Mouse (Mus musculus) neural tube, embryonic 14.5 days (tissue): ENCODE measurements at regions not wholly inside any gene's neighbourhood (a gene's known extent, or its start where the extent isn't known, plus 50 kb on each side); places are given as distances from the start of the nearest gene placed in this dataset.

ENCODE experiments used
- ATAC-seq: fragments of 200-750 bp; cut with Nextera tagmentation; 2 replicates; pipeline ENCODE4 v1.8.0; 2017; ENCODE audit warnings: low read depth, mild to moderate bottlenecking, moderate TSS enrichment, moderate library complexity
- H3K27ac ChIP-seq: fragments of 300-500 bp; sonication (generic); 2 replicates; pipeline ENCODE4 v1.5.1; 2014; ENCODE audit warnings: low read depth, mild to moderate bottlenecking, control low read depth, low read length, moderate library complexity, mixed read lengths
- H3K27me3 ChIP-seq: fragments of 300-500 bp; sonication (generic); 2 replicates; pipeline ENCODE4 v1.6.1; 2014; ENCODE audit warnings: low read length; ENCODE audit not compliant: control insufficient read depth, insufficient read depth
- H3K36me3 ChIP-seq: fragments of 300-500 bp; sonication (generic); 2 replicates; pipeline ENCODE4 v1.6.1; 2014; ENCODE audit warnings: low read length, mixed read lengths; ENCODE audit not compliant: control insufficient read depth, insufficient read depth
- H3K4me1 ChIP-seq: fragments of 300-500 bp; sonication (generic); 2 replicates; pipeline ENCODE4 v1.6.1; 2014; ENCODE audit warnings: low read length; ENCODE audit not compliant: control insufficient read depth, insufficient read depth
- H3K4me2 ChIP-seq: fragments of 300-500 bp; sonication (generic); 2 replicates; pipeline ENCODE4 v1.6.1; 2014; ENCODE audit warnings: mild to moderate bottlenecking, low read depth, low read length, control low read depth
- H3K4me3 ChIP-seq: fragments of 300-500 bp; sonication (generic); 2 replicates; pipeline ENCODE4 v1.5.1; 2014; ENCODE audit warnings: low read depth, low read length, control low read depth, mixed read lengths
- H3K9ac ChIP-seq: fragments of 300-500 bp; sonication (generic); replicated peaks from 2 replicates; pipeline ENCODE4 v1.6.1; 2014; ENCODE audit warnings: low read depth, mild to moderate bottlenecking, control low read depth, low read length, mixed read lengths
- H3K9me3 ChIP-seq: fragments of 300-500 bp; sonication (generic); 2 replicates; pipeline ENCODE4 v1.6.1; 2016; ENCODE audit warnings: low read length; ENCODE audit not compliant: control insufficient read depth
- WGBS: fragments of 180-500 bp; shearing (Covaris S2); extraction: QIAGEN DNeasy Blood & Tissue Kit; methylation state at CpG from one replicate; pipeline ENCODE4 v1.1.7; 2014; 5-methylcytosine and 5-hydroxymethylcytosine counted together

- no peaks in the 10 kb centered on the region for H3K9me3 ChIP-seq
- no peak overlapping the region for H3K27ac ChIP-seq
- peaks cover 9% of the 10 kb centered on the region; the same call in 1 of the 2 replicates for H3K4me1 ChIP-seq
- H3K9ac ChIP-seq: peak overlapping the region; percentile 48
- peak overlapping the region; percentile 64 for H3K4me2 ChIP-seq
- 3% methylated on average over 24 of the region's 24 CpGs for WGBS
- peak; percentile 41; the same call in 1 of the 2 replicates for ATAC-seq
- H3K4me3 ChIP-seq: peak overlapping the region; percentile 23
- H3K27me3 ChIP-seq: no peaks in the 10 kb centered on the region
- no peaks in the 10 kb centered on the region for H3K36me3 ChIP-seq
Observed at GRCm38 (mm10) chr9:43879220-43879968, 135.6 kb downstream of the Nectin1 start.

DNA sequence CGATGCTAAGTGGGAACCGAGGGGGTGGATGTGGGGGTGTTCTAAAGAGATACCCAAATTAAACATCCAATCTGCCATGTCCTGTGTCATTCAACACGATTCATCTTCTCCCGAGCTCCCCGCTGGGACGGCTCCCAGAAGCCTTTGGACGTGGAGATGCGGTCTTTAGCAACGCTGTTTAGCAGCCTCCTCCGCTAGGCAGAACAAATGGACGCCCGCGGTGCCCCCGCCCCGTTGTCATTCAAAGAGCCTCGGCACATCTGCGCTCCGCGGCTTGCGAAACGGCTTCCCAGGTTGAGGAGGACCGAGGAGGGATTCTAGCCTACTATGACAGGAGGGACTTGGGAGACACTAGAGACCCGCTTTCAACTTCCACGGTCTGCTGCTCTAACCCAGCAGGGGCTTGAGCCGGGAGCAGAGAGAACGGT, 136.2 kb downstream of the Nectin1 start:
- Histone ChIP-seq H3K4me1 (peaks cover 9% of the 10 kb centered on the region; the same call in 1 of the 2 replicates), H3K36me3 (no peaks in the 10 kb centered on the region), H3K4me2 (peak overlapping the region; percentile 64), H3K9me3 (no peaks in the 10 kb centered on the region), H3K4me3 (peak overlapping the region; percentile 23), H3K27ac (no peak overlapping the region), H3K9ac (peak overlapping the region; percentile 48), H3K27me3 (no peaks in the 10 kb centered on the region)
- 0% methylated on average over 26 of the region's 26 CpGs for whole genome bisulfite sequencing
- ATAC-seq: peak; percentile 63; the same call in 1 of the 2 replicates

GRCm38 (mm10) chr9:43893086-43893485, 149.3 kb downstream of the Nectin1 start:
- no peak overlapping the region for H3K4me2 ChIP-seq
- no peaks in the 10 kb centered on the region for H3K27me3 ChIP-seq
- no peaks in the 10 kb centered on the region for H3K9me3 ChIP-seq
- ATAC-seq: no peak
- WGBS: 41% methylated on average over 6 of the region's 6 CpGs
- no peaks in the 10 kb centered on the region for H3K36me3 ChIP-seq
- H3K4me3 ChIP-seq: no peak overlapping the region
- H3K9ac ChIP-seq: no peak overlapping the region
- no peak overlapping the region for H3K27ac ChIP-seq
- H3K4me1 ChIP-seq: no peaks in the 10 kb centered on the region

DNA sequence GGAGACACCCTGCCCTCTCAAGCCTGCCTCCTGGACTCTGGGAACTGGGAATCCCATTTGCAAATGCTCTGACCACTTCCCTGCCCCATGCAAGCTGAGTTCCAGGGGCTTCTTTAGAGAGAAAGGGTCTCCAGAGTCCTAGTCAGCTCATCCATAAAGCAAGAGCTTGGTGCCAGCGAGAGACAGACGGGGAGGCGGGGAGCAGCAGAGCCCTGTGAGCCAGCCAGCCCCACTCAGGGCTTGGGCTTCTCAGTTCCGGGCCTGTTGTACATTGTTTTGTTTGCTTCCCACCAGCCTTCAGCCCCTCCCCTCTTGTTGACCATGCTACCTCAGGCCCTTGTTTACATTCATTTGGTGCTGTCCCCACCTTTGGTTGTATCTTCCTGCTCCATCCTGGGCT, 143.9 kb upstream of the Thy1 start:
- WGBS: 37% methylated on average over 4 of the region's 4 CpGs
- H3K4me2 ChIP-seq: no peak overlapping the region
- no peaks in the 10 kb centered on the region for H3K36me3 ChIP-seq
- no peak overlapping the region for H3K27ac ChIP-seq
- 0 out of 2 replicates have a peak, but pooled peaks cover 3% of the 10 kb centered on the region for H3K4me1 ChIP-seq
- H3K4me3 ChIP-seq: no peak overlapping the region
- no peak for ATAC-seq
- no peak overlapping the region for H3K9ac ChIP-seq
- no peaks in the 10 kb centered on the region for H3K27me3 ChIP-seq
- H3K9me3 ChIP-seq: no peaks in the 10 kb centered on the region

DNA sequence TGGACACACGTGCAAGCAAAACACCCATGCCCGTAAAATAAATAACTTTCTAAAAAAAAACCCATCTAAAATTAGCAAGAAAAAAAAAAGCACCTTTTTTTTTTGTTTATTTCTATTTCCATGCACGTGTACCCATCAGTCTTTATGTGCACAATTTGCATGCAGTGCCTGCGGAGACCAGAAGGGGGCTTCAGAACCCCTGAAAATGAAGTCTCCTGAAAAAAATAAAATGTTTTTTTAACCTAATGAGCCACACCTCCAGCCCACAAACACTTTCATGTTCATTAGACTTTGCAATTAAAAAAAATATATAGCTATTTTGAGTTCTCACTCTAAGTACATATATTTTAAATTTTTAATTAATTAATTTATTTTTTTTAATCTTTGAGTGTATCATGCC, 134.9 kb upstream of the Thy1 start:
- H3K27me3 ChIP-seq: no peaks in the 10 kb centered on the region
- H3K9ac ChIP-seq: no peak overlapping the region
- no peak for ATAC-seq
- H3K4me1 ChIP-seq: no peaks in the 10 kb centered on the region
- WGBS: 89% methylated on average over 4 of the region's 4 CpGs
- no peaks in the 10 kb centered on the region for H3K36me3 ChIP-seq
- H3K27ac ChIP-seq: no peak overlapping the region
- no peak overlapping the region for H3K4me3 ChIP-seq
- H3K9me3 ChIP-seq: no peaks in the 10 kb centered on the region
- H3K4me2 ChIP-seq: no peak overlapping the region

DNA sequence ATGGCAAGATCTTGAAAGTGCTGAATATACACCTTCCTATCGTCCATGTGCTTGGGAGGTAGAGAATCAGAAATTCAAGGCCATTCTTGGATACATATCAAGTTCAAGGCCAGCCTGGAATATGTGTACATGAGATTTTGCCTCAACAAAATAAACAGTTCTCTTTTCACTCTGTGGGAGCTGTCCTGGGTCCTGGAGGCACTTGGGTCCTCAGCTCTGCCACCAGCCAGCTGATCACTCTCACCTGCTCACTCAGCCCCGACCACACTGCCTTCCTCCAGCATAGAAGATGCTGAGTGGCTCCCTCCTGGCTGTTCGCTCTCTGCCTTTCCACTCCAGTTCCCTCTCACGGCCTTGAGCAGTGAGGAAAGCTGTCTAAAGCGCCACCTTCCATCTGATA, 128.2 kb upstream of the Thy1 start:
- H3K9me3 ChIP-seq: no peaks in the 10 kb centered on the region
- no peaks in the 10 kb centered on the region for H3K27me3 ChIP-seq
- no peaks in the 10 kb centered on the region for H3K36me3 ChIP-seq
- no peak overlapping the region for H3K4me3 ChIP-seq
- ATAC-seq: no peak
- H3K27ac ChIP-seq: no peak overlapping the region
- no peak overlapping the region for H3K9ac ChIP-seq
- peaks cover 7% of the 10 kb centered on the region; the same call in 1 of the 2 replicates for H3K4me1 ChIP-seq
- 62% methylated on average over 5 of the region's 5 CpGs for WGBS
- no peak overlapping the region for H3K4me2 ChIP-seq

- Histone ChIP-seq H3K4me3 (no peak overlapping the region), H3K4me1 (peaks cover 20% of the 10 kb centered on the region), H3K27me3 (no peaks in the 10 kb centered on the region), H3K9ac (no peak overlapping the region), H3K36me3 (no peaks in the 10 kb centered on the region), H3K9me3 (no peaks in the 10 kb centered on the region), H3K27ac (no peak overlapping the region), H3K4me2 (no peak overlapping the region)
- no peak for ATAC-seq
- WGBS: 32% methylated on average over 10 of the region's 10 CpGs
Observed at GRCm38 (mm10) chr9:43917467-43917866, 125.7 kb upstream of the Thy1 start.

- Histone ChIP-seq H3K9me3 (no peaks in the 10 kb centered on the region), H3K4me1 (peaks cover 27% of the 10 kb centered on the region), H3K4me3 (no peak overlapping the region), H3K4me2 (no peak overlapping the region), H3K36me3 (no peaks in the 10 kb centered on the region), H3K27ac (peak overlapping the region; percentile 29), H3K27me3 (no peaks in the 10 kb centered on the region), H3K9ac (no peak overlapping the region; the same call in 1 of the 2 replicates)
- WGBS: 28% methylated on average over 17 of the region's 17 CpGs
- no peak for ATAC-seq
Observed at GRCm38 (mm10) chr9:43919010-43919409, 124.2 kb upstream of the Thy1 start.

- no peak overlapping the region for H3K9ac ChIP-seq
- no peaks in the 10 kb centered on the region for H3K9me3 ChIP-seq
- peaks cover 27% of the 10 kb centered on the region for H3K4me1 ChIP-seq
- H3K36me3 ChIP-seq: no peaks in the 10 kb centered on the region
- H3K4me3 ChIP-seq: no peak overlapping the region
- peak overlapping the region; percentile 28; the same call in 1 of the 2 replicates for H3K27ac ChIP-seq
- ATAC-seq: peak; percentile 68
- 8% methylated on average over 24 of the region's 24 CpGs for WGBS
- H3K27me3 ChIP-seq: no peaks in the 10 kb centered on the region
- peak overlapping the region; percentile 23; the same call in 1 of the 2 replicates for H3K4me2 ChIP-seq
Observed at GRCm38 (mm10) chr9:43920053-43920754, 123.0 kb upstream of the Thy1 start.
